Mouse (Mus musculus) limb, embryonic 15.5 days (tissue): ENCODE measurements around the gene Golm1. TPM values are rescaled to one million over a fixed set of nuclear protein-coding genes. Genes with fewer than 3 reads are reported as not detected.

Source experiments
- ATAC-seq: fragments of 200-750 bp; cut with Nextera tagmentation; 2 replicates; pipeline ENCODE4 v1.8.0; 2017; ENCODE audit warnings: low read depth, moderate TSS enrichment; ENCODE audit not compliant: insufficient number of reproducible peaks, low FRiP score, low TSS enrichment
- H3K27ac ChIP-seq: fragments of 300-500 bp; sonication (generic); 2 replicates; pipeline ENCODE4 v1.5.1; 2015; ENCODE audit warnings: moderate library complexity, mild to moderate bottlenecking, inconsistent platforms
- H3K27me3 ChIP-seq: fragments of 300-500 bp; sonication (generic); 2 replicates; pipeline ENCODE4 v1.6.1; 2015; ENCODE audit warnings: inconsistent platforms
- H3K36me3 ChIP-seq: fragments of 300-500 bp; sonication (generic); 2 replicates; pipeline ENCODE4 v1.6.1; 2015; ENCODE audit warnings: inconsistent platforms
- H3K4me1 ChIP-seq: fragments of 300-500 bp; sonication (generic); 2 replicates; pipeline ENCODE4 v1.6.1; 2015; ENCODE audit warnings: inconsistent platforms
- H3K4me2 ChIP-seq: fragments of 300-500 bp; sonication (generic); 2 replicates; pipeline ENCODE4 v1.6.1; 2015; ENCODE audit warnings: mild to moderate bottlenecking, inconsistent platforms
- H3K4me3 ChIP-seq: fragments of 300-500 bp; sonication (generic); 2 replicates; pipeline ENCODE4 v1.5.1; 2015; ENCODE audit warnings: mild to moderate bottlenecking, inconsistent platforms
- H3K9ac ChIP-seq: fragments of 300-500 bp; sonication (generic); 2 replicates; pipeline ENCODE4 v1.6.1; 2015; ENCODE audit warnings: inconsistent platforms
- H3K9me3 ChIP-seq: fragments of 300-500 bp; sonication (generic); 2 replicates; pipeline ENCODE4 v1.6.1; 2016; ENCODE audit warnings: inconsistent platforms
- WGBS: fragments of 180-500 bp; shearing (Covaris S2); methylation state at CpG from one replicate; pipeline ENCODE4 v1.1.7; 2015; 5-methylcytosine and 5-hydroxymethylcytosine counted together
- polyA plus RNA-seq: library from polyadenylated mRNA; unstranded; fragments of >200 nt; fragmentation: Nextera tagmentation; extraction: Ambion mirVana; gene quantifications from 2 replicates; pipeline ENCODE4 v1.2.1, GENCODE M21; 2015

Gene Golm1
- polyA plus RNA-seq, 1 experiment from 2014 or later = 38.8 TPM

DNA sequence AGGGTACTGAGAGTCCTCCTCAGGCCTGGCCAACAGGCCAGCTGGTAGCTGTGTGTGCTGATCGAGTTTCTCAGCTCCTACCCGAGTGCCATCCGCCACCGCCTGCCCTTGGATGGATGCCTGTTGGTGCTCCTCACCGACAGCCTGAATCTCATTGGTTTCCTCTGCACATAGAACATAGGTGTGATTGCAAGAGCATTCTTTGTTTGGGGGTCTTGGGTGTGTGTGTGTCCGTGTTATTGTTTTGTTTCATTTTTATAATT is 35.5 kb downstream of the Golm1 start:
- ATAC-seq = no peak
- Histone ChIP-seq H3K4me2 (no peak overlapping the region), H3K27me3 (no peaks in the 10 kb centered on the region), H3K27ac (no peak overlapping the region), H3K9me3 (no peaks in the 10 kb centered on the region), H3K4me1 (no peaks in the 10 kb centered on the region), H3K9ac (no peak overlapping the region), H3K4me3 (no peak overlapping the region), H3K36me3 (peaks cover 44% of the 10 kb centered on the region)
- WGBS = 85% methylated on average over 6 of the region's 6 CpGs

DNA sequence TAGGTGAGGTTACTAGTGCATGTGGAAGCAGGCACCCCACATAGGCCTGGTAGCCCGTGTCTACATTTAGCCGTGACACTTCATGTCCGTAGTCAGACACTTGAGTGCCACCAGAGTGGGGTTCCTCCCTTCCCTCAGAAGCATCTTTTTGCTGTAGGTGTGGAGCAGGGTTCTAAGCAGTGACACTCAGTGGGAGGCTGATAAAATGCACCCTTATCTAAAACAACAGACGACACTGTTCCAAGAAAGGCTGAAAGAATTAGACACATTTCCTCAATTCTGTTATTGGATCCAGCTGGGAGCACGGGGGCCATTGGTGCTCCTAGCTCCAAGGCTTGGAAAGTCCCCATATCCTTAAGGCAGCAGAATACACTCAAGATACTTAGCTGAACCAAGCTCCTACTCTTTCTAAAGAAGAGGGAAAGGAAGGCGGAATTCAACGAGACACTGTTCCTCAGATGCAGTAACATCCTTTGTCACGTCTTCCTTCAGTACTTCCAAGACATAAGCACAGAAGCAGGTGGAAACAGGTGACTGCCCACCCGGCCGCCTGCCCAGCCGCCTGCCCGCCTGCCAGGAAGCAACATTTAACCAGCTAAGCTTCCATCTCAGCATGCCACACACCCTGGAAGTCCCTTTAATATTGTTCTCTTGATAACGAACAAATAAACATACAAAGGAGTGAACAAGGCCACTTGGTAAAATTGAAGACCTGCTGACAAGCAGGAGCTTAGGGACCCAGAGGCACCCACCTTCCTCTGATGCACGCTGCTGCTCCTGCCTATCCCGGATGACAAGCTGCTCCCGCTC is 36.0 kb downstream of the Golm1 start:
- no peaks in the 10 kb centered on the region for H3K4me1 ChIP-seq
- H3K4me2 ChIP-seq = no peak overlapping the region
- no peak overlapping the region for H3K9ac ChIP-seq
- H3K27ac ChIP-seq = no peak overlapping the region
- no peaks in the 10 kb centered on the region for H3K9me3 ChIP-seq
- 81% methylated on average over 16 of the region's 16 CpGs for WGBS
- ATAC-seq = no peak
- no peaks in the 10 kb centered on the region for H3K27me3 ChIP-seq
- H3K36me3 ChIP-seq = peaks cover 45% of the 10 kb centered on the region
- no peak overlapping the region for H3K4me3 ChIP-seq

DNA sequence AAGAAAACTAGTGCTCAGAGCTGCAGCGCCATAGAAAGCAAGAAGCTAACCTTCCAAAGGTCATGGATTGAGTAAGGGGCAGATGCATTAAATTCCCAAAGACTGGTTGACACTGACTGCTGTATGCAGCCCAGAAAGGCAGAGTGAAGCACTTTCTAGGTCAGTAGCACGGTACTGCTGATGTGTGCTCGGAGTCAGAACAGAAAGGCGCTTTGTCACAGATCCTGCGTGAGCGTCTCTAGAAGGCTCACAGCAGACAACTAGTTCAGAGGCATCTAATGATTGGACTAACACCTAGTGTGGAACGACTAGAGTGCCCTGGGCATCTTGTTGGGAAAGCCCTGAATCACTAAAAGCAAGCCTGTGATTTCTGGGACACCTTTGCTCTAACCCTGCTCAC is 37.8 kb downstream of the Golm1 start:
- 90% methylated on average over 7 of the region's 7 CpGs for WGBS
- Histone ChIP-seq H3K36me3 (peaks cover 58% of the 10 kb centered on the region), H3K4me3 (no peak overlapping the region), H3K27ac (no peak overlapping the region), H3K27me3 (no peaks in the 10 kb centered on the region), H3K4me1 (no peaks in the 10 kb centered on the region), H3K9me3 (no peaks in the 10 kb centered on the region), H3K9ac (no peak overlapping the region), H3K4me2 (no peak overlapping the region)
- ATAC-seq = no peak

DNA sequence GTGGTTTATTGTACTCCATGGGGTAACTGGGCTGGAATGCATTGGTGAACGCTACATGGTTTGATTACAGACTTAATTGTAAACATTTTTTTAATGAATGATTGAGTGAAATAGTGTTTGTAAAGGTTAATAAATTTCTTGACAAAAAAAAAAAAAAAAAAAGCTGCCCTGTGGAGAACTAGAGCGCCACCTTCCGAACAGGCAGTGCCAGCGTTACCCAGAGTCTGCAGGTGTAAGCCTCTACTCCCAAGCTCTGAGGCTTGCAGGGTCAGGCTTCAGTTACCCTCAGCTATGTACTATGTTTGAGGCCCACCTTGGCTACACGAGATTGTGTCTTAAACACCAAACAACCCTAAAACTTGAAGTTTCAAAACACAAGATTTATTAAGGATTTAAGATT is 41.0 kb downstream of the Golm1 start:
- Histone ChIP-seq H3K9ac (no peak overlapping the region), H3K4me2 (no peak overlapping the region), H3K4me1 (no peaks in the 10 kb centered on the region), H3K9me3 (no peaks in the 10 kb centered on the region), H3K36me3 (peaks cover 83% of the 10 kb centered on the region), H3K4me3 (no peak overlapping the region), H3K27me3 (no peaks in the 10 kb centered on the region), H3K27ac (no peak overlapping the region)
- WGBS = 75% methylated on average over 5 of the region's 5 CpGs
- ATAC-seq = no peak

DNA sequence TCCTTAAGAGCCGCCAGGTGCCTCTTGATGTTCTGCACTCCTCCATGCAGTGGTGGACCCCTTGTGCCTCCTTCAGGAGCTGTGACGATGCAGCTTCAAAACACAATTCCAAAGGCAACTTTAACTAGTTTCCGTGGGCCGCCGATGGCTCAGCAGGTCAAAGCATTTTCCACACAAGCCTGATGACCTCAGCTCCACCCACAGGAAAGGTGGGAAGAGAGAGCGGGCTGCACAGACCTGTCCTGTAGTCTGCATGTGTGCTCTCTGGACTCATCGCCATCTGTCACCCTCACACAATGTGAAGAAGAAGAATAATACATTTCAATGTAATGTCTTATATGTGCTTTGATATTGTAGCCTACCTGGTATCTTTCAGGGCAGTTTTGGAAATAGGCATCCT is 48.9 kb downstream of the Golm1 start:
- no peak overlapping the region for H3K9ac ChIP-seq
- H3K36me3 ChIP-seq = peaks cover 73% of the 10 kb centered on the region
- no peak for ATAC-seq
- no peak overlapping the region for H3K4me2 ChIP-seq
- no peak overlapping the region for H3K27ac ChIP-seq
- no peaks in the 10 kb centered on the region for H3K9me3 ChIP-seq
- H3K4me3 ChIP-seq = no peak overlapping the region
- H3K4me1 ChIP-seq = no peaks in the 10 kb centered on the region
- no peaks in the 10 kb centered on the region for H3K27me3 ChIP-seq
- WGBS = 84% methylated on average over 7 of the region's 7 CpGs

DNA sequence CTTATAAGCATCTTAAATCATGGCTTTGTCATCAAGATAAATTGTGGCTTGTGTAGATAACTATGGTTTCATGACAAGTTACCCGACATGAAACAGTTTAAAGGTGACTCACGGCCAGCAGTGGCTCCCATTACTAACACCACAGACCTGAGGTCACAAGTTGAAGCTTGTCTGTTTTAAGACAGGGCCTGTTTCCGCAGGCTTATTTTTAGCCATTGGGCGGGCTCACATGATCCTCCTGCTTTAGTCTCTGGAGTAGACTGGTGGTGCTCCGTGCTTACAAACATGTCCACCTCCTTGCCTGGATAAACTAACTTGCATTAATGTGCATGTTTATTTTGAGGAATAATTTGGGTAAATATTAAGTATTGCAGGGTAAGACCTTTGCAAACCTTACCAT is 50.7 kb downstream of the Golm1 start:
- H3K9me3 ChIP-seq = no peaks in the 10 kb centered on the region
- no peak for ATAC-seq
- no peak overlapping the region for H3K27ac ChIP-seq
- H3K9ac ChIP-seq = no peak overlapping the region
- no peak overlapping the region for H3K4me2 ChIP-seq
- no peak overlapping the region for H3K4me3 ChIP-seq
- H3K27me3 ChIP-seq = no peaks in the 10 kb centered on the region
- H3K36me3 ChIP-seq = peaks cover 74% of the 10 kb centered on the region
- H3K4me1 ChIP-seq = no peaks in the 10 kb centered on the region
- WGBS = 62% methylated on average over 5 of the region's 5 CpGs

DNA sequence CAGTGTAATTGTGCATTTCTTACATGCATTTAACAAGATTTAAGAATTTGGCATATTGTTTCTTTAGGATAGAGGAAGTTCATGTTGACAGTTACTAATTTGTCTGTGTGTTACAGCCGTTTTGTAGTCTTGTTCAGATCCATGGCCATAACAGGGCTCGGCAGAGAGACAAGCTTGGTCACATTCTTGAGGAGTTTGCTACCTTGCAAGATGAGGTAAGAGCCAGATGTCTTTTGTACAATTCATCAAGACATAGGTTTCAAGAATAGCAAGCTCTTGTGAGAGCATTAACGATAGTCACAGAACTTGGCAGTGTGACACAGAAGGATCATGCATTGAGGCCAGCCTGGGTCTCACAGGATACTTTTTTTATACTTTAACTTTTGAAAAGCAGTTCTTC is 51.2 kb downstream of the Golm1 start:
- Histone ChIP-seq H3K9me3 (no peaks in the 10 kb centered on the region), H3K4me3 (no peak overlapping the region), H3K9ac (no peak overlapping the region), H3K4me1 (no peaks in the 10 kb centered on the region), H3K27ac (no peak overlapping the region), H3K27me3 (no peaks in the 10 kb centered on the region), H3K36me3 (peaks cover 72% of the 10 kb centered on the region), H3K4me2 (no peak overlapping the region)
- WGBS = 71% methylated on average over 3 of the region's 3 CpGs
- ATAC-seq = no peak

DNA sequence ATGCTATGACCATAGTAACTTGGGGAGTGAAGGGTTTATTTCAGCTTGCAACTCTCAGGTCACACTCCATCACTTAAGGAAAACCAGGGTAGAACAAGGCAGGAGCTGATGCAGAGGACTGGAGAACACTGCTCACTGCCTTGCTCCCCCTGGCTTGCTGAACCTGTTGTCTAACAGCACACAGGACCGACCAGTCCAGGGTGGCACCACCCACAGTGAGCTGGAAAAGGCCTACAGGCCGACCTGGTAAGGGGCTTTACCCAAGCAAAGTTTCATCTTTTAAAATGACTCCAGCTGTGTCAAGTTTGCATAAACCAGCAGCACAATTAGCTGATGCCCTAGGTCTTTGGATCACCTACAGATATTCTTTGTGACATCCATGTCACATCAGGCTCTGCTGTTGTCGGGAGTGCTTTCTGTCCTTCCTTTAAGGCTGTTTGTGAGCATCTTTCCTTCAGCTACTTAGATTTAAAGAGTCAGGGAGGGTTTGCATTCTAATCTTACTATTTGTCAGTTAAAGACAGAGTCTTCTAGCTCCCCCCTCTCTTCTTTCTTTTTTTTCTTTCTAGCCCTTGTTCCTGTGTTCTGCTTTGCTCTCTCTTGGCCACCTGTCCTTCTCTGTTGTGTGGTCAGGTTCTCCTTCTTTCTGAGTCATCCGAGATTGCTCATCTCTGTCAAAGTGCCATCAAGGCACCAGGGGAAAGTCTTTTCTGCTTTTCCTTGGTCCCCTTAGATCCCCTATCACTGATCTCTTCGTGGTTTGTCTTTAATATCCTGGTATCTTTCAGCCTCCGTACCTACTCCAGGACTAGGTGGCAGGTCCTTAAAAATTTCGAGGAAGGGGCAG is 53.7 kb downstream of the Golm1 start:
- Histone ChIP-seq H3K4me1 (no peaks in the 10 kb centered on the region), H3K27ac (no peak overlapping the region), H3K9ac (no peak overlapping the region), H3K27me3 (no peaks in the 10 kb centered on the region), H3K4me3 (no peak overlapping the region), H3K36me3 (peaks cover 75% of the 10 kb centered on the region), H3K4me2 (no peak overlapping the region), H3K9me3 (no peaks in the 10 kb centered on the region)
- 86% methylated on average over 7 of the region's 7 CpGs for WGBS
- no peak for ATAC-seq

DNA sequence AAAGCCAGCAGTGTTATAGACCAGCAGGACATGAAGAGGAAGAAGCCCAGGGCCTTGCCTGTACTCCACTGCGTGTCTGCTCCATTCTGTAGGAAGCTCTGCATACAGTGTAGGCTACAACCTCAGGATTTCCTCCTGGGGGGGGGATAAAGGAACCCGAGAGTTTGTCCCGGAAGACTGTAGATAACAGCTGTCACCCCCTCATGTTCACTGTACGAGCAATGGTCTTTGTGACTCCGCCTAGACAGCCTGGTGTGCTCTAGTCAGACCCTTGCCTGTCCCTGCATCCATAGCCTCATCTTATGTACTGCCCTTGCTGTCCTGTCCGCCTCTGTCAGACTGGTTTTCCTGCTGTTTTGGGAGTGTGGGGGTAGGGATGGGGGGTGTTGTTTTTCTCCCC is 57.1 kb downstream of the Golm1 start:
- Histone ChIP-seq H3K9me3 (no peaks in the 10 kb centered on the region), H3K36me3 (peaks cover 73% of the 10 kb centered on the region), H3K27ac (no peak overlapping the region), H3K27me3 (no peaks in the 10 kb centered on the region), H3K4me3 (no peak overlapping the region), H3K4me2 (no peak overlapping the region), H3K9ac (no peak overlapping the region), H3K4me1 (no peaks in the 10 kb centered on the region)
- 93% methylated on average over 6 of the region's 6 CpGs for WGBS
- ATAC-seq = no peak

DNA sequence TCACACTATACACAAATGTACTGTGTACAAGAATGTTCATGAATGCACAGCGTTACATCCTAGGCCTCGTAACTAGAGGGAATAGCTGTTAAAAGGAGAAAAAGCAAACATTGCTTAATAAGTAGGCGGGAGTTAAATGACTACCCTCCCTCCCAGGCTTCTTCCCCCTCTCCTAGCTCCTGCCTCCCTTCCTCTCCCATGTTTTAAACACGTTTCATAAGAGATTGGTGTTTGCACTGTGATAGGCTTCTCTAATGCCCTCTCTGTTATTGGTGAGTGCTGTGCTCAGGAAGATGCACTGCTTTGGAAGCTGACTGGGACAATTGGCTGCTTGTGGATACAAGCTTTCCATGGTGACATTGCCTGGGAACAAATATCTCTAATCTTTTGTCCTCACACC is 60.1 kb downstream of the Golm1 start:
- Histone ChIP-seq H3K27ac (no peak overlapping the region), H3K4me2 (no peak overlapping the region), H3K9ac (no peak overlapping the region), H3K4me1 (no peaks in the 10 kb centered on the region), H3K36me3 (peaks cover 70% of the 10 kb centered on the region), H3K9me3 (no peaks in the 10 kb centered on the region), H3K27me3 (no peaks in the 10 kb centered on the region), H3K4me3 (no peak overlapping the region)
- 81% methylated on average over 4 of the region's 4 CpGs for WGBS
- ATAC-seq = no peak

DNA sequence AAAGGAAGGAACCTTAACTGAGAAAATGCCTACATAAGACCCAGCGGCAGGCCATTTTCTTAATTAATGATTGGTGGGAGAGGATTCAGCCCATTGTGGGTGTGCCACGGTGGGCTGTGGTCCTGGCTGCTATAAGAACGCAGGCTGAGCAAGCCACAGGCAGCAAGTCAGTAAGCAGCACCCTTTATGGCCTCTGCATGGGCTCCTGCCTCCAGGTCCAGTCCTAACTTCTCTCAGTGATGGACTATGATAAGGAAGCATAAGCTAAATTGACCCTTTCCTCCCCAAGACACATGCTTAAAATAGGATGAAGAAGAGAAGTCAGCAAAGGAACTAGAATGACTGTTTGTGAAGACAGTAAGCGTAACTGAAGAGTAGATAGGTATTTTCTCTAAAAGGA is 60.5 kb downstream of the Golm1 start:
- no peak for ATAC-seq
- WGBS = 96% methylated on average over 4 of the region's 4 CpGs
- no peaks in the 10 kb centered on the region for H3K4me1 ChIP-seq
- H3K4me2 ChIP-seq = no peak overlapping the region
- no peak overlapping the region for H3K4me3 ChIP-seq
- peaks cover 70% of the 10 kb centered on the region for H3K36me3 ChIP-seq
- no peaks in the 10 kb centered on the region for H3K9me3 ChIP-seq
- no peak overlapping the region for H3K9ac ChIP-seq
- H3K27me3 ChIP-seq = no peaks in the 10 kb centered on the region
- H3K27ac ChIP-seq = no peak overlapping the region

DNA sequence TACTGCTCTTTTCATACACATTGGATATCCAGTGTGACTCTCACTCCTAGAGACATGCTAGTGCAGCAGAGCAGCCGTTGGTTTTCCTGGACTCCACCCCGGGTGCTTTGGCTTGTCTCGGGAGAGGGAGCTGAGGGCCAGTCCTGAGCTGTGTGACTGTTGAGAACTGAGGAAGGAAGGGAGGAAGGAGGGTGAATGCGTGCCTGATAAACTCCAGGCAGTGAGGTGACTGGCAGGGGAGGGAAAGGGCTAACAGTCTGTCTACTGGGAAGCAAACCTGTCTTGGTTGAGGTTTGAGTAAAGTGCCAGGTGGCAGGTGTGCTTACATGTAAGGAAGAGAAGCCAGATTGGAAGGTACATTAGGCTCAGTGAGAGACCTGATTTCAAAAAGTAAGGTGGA is 61.7 kb downstream of the Golm1 start:
- H3K4me3 ChIP-seq = no peak overlapping the region
- H3K27me3 ChIP-seq = no peaks in the 10 kb centered on the region
- WGBS = 79% methylated on average over 4 of the region's 4 CpGs
- H3K9me3 ChIP-seq = no peaks in the 10 kb centered on the region
- no peak overlapping the region for H3K27ac ChIP-seq
- H3K4me1 ChIP-seq = no peaks in the 10 kb centered on the region
- H3K9ac ChIP-seq = no peak overlapping the region
- ATAC-seq = no peak
- H3K36me3 ChIP-seq = peaks cover 73% of the 10 kb centered on the region
- H3K4me2 ChIP-seq = no peak overlapping the region
